Mouse (Mus musculus): ENCODE measurements around the gene Olfr1395.

GRCm38 (mm10) chr11:49170576-49170975 is 28.5 kb downstream of the Olfr1395 start:
- no peak for TF ChIP-seq CTCF (IDR thresholded peaks at IDR 0.05; ENCODE audit: control insufficient read depth, insufficient read depth, insufficient read length)
- TF ChIP-seq MYOD1 (IDR thresholded peaks at IDR 0.05; ENCODE audit: control insufficient read depth, insufficient read length, low read depth), result no peak
- TF ChIP-seq FOSL1 (IDR thresholded peaks at IDR 0.05; ENCODE audit: insufficient read depth, low read length, poor library complexity, severe bottlenecking), result no peak
- no peak for TF ChIP-seq USF1 (IDR thresholded peaks at IDR 0.05; ENCODE audit: low read depth)
- TF ChIP-seq MAX (IDR thresholded peaks at IDR 0.05), result no peak
- no peak for TF ChIP-seq CEBPB (IDR thresholded peaks at IDR 0.05; ENCODE audit: low read depth)

Data from C2C12 (cell line).